Mouse (Mus musculus) limb, embryonic 15.5 days (tissue): ENCODE measurements at regions not wholly inside any gene's neighbourhood (a gene's known extent, or its start where the extent isn't known, plus 50 kb on each side); places are given as distances from the start of the nearest gene placed in this dataset.

Experiments
- ATAC-seq: fragments of 200-750 bp; cut with Nextera tagmentation; 2 replicates; pipeline ENCODE4 v1.8.0; 2017; ENCODE audit warnings: low read depth, moderate TSS enrichment; ENCODE audit not compliant: insufficient number of reproducible peaks, low FRiP score, low TSS enrichment
- H3K27ac ChIP-seq: fragments of 300-500 bp; sonication (generic); 2 replicates; pipeline ENCODE4 v1.5.1; 2015; ENCODE audit warnings: moderate library complexity, mild to moderate bottlenecking, inconsistent platforms
- H3K27me3 ChIP-seq: fragments of 300-500 bp; sonication (generic); 2 replicates; pipeline ENCODE4 v1.6.1; 2015; ENCODE audit warnings: inconsistent platforms
- H3K36me3 ChIP-seq: fragments of 300-500 bp; sonication (generic); 2 replicates; pipeline ENCODE4 v1.6.1; 2015; ENCODE audit warnings: inconsistent platforms
- H3K4me1 ChIP-seq: fragments of 300-500 bp; sonication (generic); 2 replicates; pipeline ENCODE4 v1.6.1; 2015; ENCODE audit warnings: inconsistent platforms
- H3K4me2 ChIP-seq: fragments of 300-500 bp; sonication (generic); 2 replicates; pipeline ENCODE4 v1.6.1; 2015; ENCODE audit warnings: mild to moderate bottlenecking, inconsistent platforms
- H3K4me3 ChIP-seq: fragments of 300-500 bp; sonication (generic); 2 replicates; pipeline ENCODE4 v1.5.1; 2015; ENCODE audit warnings: mild to moderate bottlenecking, inconsistent platforms
- H3K9ac ChIP-seq: fragments of 300-500 bp; sonication (generic); 2 replicates; pipeline ENCODE4 v1.6.1; 2015; ENCODE audit warnings: inconsistent platforms
- H3K9me3 ChIP-seq: fragments of 300-500 bp; sonication (generic); 2 replicates; pipeline ENCODE4 v1.6.1; 2016; ENCODE audit warnings: inconsistent platforms
- WGBS: fragments of 180-500 bp; shearing (Covaris S2); methylation state at CpG from one replicate; pipeline ENCODE4 v1.1.7; 2015; 5-methylcytosine and 5-hydroxymethylcytosine counted together

DNA sequence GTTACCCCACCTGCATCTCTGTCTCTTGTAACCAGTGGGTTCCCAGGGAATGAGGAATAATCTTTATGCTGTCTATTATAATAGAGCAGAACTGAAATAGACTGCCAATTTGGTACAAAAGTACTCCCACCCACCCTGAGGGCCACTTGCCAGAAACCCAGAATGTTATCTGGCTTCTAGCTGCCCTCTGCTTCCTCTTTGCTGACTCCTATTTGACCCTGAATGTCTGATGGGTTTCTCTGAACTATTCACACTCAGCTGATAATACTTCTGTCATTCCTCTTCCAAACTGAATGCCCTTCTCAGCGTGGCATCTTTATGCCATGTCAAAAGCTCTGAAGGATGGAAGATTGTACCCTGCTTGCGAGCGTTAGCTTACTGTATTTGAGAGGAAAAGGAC, 64.2 kb upstream of the Arsj start:
- H3K9ac ChIP-seq: no peak overlapping the region
- no peaks in the 10 kb centered on the region for H3K36me3 ChIP-seq
- WGBS: 73% methylated on average over 3 of the region's 3 CpGs
- H3K4me1 ChIP-seq: no peaks in the 10 kb centered on the region
- no peak overlapping the region for H3K4me3 ChIP-seq
- H3K27me3 ChIP-seq: no peaks in the 10 kb centered on the region
- no peak for ATAC-seq
- no peaks in the 10 kb centered on the region for H3K9me3 ChIP-seq
- H3K4me2 ChIP-seq: no peak overlapping the region
- no peak overlapping the region for H3K27ac ChIP-seq

DNA sequence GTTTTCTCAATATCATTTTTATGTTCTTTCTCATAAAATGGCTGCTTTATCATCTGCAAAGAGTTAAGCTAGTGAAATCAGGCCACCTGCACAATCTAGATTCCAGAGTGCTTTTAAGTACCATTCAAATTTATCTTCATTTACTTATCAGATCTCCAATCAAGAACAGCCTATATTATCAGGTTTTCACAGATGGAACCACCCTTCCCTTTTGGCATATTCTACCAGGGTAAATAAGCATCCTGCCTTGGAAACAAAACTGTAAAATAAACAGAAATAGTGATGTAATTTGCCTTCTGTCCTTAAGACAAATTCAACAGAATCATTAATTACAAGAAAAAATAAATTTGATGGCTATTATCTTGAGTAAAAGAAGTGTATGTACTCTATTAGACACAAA, 55.2 kb upstream of the Arsj start:
- no peaks in the 10 kb centered on the region for H3K9me3 ChIP-seq
- no peaks in the 10 kb centered on the region for H3K4me1 ChIP-seq
- no peaks in the 10 kb centered on the region for H3K27me3 ChIP-seq
- no peaks in the 10 kb centered on the region for H3K36me3 ChIP-seq
- no peak overlapping the region for H3K4me3 ChIP-seq
- ATAC-seq: no peak
- no peak overlapping the region for H3K27ac ChIP-seq
- H3K4me2 ChIP-seq: no peak overlapping the region
- no peak overlapping the region for H3K9ac ChIP-seq
